Mouse (Mus musculus) brain, embryonic 14.5 days (tissue): ENCODE results near the gene Pde4b.

ENCODE experiments used
- CTCF ChIP-seq: fragments of 200-500 bp; IDR thresholded peaks from 2 replicates; pipeline ENCODE4 v1.5.1; 2012; ENCODE audit warnings: inconsistent platforms, mild to moderate bottlenecking, moderate library complexity, borderline replicate concordance; ENCODE audit not compliant: insufficient read depth, insufficient read length; ENCODE audit errors: extremely low read depth
- POLR2A ChIP-seq: fragments of 200-500 bp; IDR thresholded peaks from 2 replicates; pipeline ENCODE4 v1.6.1; 2012; ENCODE audit warnings: mild to moderate bottlenecking, inconsistent platforms, borderline replicate concordance; ENCODE audit not compliant: poor library complexity, insufficient read depth, insufficient read length, severe bottlenecking; ENCODE audit errors: extremely low read depth

GRCm38 (mm10) chr4:102623789-102624611, 536.7 kb downstream of the Pde4b start:
- TF ChIP-seq POLR2A (no peak), CTCF (no peak)
